Mouse (Mus musculus) kidney, adult 18-20 months (tissue): ENCODE results near the gene Spata5.

ENCODE experiments used
- DNase-seq: peaks from one replicate; pipeline ENCODE4 v3.0.0; 2021

Spata5 gene

GRCm38 (mm10) chr3:37421179-37421578, 1.5 kb downstream of the Spata5 start:
- no peak for DNase-seq

DNA sequence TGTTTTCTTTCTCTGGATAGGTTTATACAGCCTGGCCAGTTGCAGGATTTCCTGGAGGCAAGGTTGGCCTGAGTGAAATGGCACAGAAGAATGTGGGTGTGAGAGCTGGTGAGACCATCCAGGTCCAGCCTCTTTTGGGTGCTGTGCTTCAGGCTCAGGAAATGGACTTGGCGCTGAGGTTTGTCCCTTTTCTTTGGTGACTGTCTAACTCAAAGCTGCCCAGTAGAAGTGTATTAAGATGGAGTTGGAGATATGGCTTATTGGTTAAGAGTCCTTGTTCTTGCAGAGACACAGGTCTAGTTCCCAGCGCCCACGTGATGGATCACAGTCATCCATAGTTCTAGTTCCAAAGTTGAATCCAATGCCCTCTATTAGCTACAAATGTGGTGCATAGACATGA, 6.4 kb downstream of the Spata5 start:
- no peak for DNase-seq

DNA sequence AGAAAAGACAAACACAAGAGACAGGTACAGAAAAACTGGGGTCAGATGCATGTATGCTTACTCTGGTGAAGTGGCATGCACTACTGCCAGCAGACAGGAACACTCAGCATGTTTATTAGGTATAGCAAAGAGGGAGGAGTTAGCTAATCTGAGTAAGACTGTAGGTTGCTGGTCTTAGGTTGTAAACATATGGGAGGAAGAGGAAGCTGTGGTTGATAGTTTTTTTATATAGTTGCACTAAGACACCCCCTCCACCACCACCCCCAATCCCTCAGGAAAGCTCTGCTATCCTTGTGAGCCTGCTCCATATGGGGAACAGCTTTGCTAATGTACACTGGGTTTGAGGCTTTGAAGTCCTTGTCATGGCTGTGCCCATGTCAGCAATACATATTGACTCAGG, 10.7 kb downstream of the Spata5 start:
- DNase-seq, result no peak

DNA sequence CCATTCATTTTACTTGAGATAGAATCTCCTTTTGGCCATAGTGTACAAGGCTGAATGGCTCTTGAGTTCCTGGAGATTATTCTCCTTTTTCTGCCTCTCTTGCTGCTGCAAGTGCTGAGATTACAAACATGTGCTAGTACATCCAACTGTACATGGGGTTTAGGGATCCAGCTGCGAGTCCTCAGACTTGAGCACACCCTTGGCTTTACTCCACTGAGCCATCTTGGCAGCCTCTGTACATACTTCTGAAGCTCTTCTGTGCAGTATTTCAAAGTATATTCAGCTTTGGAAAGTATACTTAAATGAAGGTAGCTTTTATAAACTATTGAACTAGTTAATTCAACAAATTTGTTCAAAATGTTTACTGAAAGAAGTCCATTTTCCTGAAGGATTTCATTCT, 20.1 kb downstream of the Spata5 start:
- DNase-seq, result no peak

- DNase-seq, result no peak
Observed at GRCm38 (mm10) chr3:37443409-37443808, 23.7 kb downstream of the Spata5 start.

DNA sequence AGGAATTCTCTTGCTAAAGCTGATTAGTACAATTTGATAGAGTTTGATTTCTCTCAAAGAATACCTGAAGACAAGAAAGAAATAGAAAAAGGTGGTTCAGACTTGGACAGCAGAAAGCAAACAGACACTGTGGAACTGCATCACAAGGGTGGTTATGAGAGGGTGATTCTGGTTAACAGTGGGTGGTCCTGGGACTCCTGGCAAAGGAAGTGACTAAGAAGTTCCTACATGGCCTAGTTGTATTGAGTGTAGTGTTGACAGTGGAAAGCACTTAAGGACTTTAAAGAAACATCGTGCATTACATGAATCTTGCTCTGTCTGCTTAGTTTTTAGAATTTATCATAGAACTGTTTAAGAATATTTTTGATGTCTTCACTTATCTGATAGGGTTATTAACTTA, 36.3 kb downstream of the Spata5 start:
- DNase-seq, result no peak

DNA sequence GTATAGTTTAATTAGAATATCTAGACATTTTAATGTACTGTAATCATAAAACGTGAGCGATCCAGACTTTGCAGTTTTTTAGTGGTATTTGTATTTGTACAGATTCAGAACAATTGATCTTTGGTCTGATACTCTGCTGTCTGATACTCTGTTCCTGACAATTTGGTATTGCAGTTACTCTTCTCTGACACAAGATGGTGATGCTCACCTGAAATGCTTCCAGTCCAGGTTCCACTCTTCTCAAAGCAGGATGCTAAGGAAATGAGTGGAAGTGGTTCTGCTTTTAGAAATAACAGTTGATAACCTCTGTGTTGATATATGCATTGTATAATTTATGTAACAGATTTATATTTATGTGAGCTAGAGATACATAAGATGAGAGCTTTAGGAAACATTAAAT, 48.5 kb downstream of the Spata5 start:
- no peak for DNase-seq

GRCm38 (mm10) chr3:37469353-37469752, 49.7 kb downstream of the Spata5 start:
- DNase-seq, result no peak

- DNase-seq, result no peak
Observed at GRCm38 (mm10) chr3:37470867-37471266, 51.2 kb downstream of the Spata5 start.

GRCm38 (mm10) chr3:37472461-37472860, 52.8 kb downstream of the Spata5 start:
- DNase-seq, result peak; percentile 6

DNA sequence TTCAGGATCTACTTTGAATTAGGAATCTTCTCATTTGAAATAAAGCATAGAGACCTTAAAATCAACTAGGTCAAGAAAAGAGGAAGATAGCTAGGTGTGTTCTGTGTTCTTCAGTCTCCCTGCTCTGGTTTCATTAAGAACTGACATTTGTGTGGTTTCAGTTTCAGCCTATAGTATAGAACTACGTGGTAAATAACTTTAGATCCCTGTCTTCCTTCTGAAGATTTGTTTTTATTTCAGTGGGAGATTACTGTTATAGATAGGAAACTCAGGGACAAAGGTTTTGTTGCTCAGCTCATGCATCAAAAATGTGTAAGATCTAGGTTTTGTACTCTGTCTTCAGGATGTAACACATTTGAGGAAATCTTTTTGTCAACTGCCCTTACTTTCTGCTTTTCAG, 56.8 kb downstream of the Spata5 start:
- DNase-seq, result no peak

GRCm38 (mm10) chr3:37477438-37478188, 57.9 kb downstream of the Spata5 start:
- no peak for DNase-seq

GRCm38 (mm10) chr3:37479771-37480170, 60.1 kb downstream of the Spata5 start:
- no peak for DNase-seq

- DNase-seq, result no peak
Observed at GRCm38 (mm10) chr3:37481295-37481694, 61.6 kb downstream of the Spata5 start.

DNA sequence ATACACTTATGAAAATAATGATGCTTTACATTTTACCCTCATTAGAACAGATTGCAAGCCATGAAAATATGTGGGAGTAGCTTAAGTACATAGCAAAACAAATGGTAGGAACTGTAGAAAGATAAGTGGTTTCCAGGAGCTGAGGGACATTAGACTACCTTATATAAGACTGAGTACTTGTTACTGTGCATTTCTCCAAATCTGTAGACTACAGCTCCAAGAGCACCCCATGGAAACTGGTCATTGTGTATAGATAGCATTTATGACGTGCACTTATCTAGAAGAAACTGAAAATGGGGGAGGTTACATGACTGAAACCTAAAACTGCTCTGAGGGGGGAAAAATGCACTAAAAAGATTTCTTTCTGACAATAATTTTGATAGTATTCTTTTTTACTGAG, 63.0 kb downstream of the Spata5 start:
- DNase-seq, result no peak

- DNase-seq, result no peak
Observed at GRCm38 (mm10) chr3:37483709-37484265, 64.1 kb downstream of the Spata5 start.

DNA sequence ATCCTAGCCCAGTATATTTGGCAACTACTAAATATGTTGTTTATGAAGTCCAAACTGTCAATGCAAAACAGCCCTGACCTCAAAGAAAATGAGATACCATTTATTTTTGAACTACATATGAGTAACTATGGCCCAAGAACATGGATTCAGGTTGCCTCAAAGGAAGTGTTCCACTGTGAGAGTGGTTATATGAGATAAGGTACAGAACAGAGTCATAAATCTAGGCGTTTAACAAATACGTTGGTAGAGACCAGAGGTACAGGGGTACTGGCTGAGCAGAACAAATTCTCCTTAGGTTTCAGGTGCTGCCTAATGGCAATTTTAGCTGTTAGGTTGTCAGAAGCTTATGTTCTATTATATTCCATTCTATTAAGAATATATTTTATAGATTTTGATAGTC, 67.9 kb downstream of the Spata5 start:
- DNase-seq, result no peak

- DNase-seq, result no peak
Observed at GRCm38 (mm10) chr3:37488173-37488572, 68.5 kb downstream of the Spata5 start.

DNA sequence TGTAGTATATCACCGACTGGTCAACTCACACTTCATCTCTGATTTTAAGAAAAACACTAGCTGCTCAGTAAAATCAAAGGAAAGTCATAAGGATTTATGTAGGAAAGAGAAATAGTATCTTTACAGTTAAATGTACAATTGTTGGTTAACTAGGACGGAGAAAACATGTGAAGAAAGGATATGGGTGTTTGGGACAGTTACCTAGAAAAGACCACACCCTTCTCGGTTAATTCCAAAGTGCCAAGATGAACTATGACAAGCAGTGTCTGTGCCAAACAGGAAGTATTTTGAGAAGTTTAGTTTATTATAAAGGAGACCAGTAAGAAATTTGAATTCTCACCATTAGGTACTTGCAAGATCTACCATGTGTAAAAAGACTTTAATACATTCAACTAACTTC, 70.3 kb downstream of the Spata5 start:
- DNase-seq, result no peak

GRCm38 (mm10) chr3:37500939-37501338, 81.2 kb downstream of the Spata5 start:
- DNase-seq, result no peak

GRCm38 (mm10) chr3:37502552-37502951, 82.9 kb downstream of the Spata5 start:
- no peak for DNase-seq

DNA sequence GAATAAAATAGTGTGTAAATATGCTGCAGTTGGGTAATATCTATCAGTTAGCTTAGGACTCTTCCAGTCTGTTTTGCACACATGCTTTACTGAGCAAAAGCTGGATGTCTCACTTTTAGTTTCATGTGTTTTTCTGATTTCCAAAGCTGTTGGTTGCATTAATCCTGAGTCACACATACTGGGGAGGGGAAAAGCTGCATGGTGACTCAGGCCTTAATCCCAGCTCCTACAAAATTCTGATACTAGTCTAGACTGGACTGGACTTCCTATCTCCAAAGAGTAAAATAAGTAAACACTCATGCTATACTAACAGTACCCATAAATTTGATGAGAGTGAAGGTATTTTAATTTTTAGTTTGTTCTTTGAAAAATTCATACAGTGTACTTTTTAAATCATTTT, 84.2 kb downstream of the Spata5 start:
- DNase-seq, result no peak

- no peak for DNase-seq
Observed at GRCm38 (mm10) chr3:37510055-37511032, 90.6 kb downstream of the Spata5 start.

DNA sequence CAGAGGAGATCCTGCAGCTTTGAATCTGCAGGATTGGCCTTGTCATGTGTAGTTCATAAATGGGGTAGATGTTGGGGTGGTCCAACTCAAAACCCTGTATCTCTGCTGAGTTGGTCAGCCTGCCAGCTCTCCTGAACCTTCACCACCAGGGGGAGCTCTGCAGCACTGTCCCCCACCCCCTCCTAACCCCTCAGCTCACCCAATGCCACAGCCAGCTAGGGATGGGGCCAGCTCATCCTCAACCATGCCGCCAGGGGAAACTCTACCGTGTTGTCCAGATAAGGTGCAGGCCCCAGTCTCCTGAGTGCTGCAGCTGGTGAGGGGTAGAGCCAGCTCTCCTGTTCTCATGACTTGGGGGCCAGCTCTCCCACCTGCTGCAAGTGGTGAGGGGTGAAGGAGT, 95.8 kb downstream of the Spata5 start:
- peak; percentile 36 for DNase-seq
